Mouse (Mus musculus) lung, adult 2 months (tissue): ENCODE results near the gene Rab5c.

Experiments used
- CTCF ChIP-seq: fragments of 200-500 bp; IDR thresholded peaks from 2 replicates; pipeline ENCODE4 v1.5.1; 2011; ENCODE audit warnings: mild to moderate bottlenecking, low read length, control low read depth; ENCODE audit not compliant: insufficient read depth
- POLR2A ChIP-seq: fragments of 200-500 bp; IDR thresholded peaks from 2 replicates; pipeline ENCODE4 v1.6.1; 2011; ENCODE audit warnings: low read depth, mild to moderate bottlenecking, control low read depth, low read length, borderline replicate concordance; ENCODE audit errors: extremely low read depth

DNA sequence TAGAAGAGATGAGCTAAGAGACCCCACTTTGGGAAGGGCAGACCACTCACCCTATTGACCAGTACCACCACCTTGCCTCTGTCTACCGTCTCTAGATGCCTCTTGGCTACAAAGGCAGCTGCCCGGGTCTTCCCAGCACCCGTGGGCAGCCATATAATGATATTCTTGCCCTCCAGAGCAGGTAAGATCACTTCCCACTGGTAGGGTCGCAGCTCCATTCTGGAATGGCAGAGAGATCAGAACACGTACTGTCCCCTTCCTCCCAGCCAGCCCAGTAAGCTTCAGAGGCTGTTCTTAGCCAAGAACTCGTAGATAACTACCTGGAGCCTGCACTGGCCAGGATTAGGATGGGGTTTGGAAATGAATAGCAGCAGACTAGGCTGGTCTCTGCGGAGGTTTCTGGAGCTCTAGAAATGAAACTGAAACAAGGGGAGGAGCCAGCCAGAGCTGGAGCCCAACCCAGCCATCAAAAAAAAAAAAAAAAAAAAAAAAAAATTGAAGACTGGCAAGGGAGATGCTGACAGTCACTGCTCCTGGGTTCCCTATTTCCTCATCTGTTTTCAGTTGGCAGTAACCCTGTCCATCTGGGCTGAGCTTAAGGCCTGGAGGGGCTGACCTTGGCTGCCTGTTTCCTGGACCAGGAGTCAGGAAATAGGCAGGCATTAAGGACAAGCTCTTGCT, 34.0 kb downstream of the Rab5c start, which contains the start of gene Dhx58:
- no peak for TF ChIP-seq CTCF
- TF ChIP-seq POLR2A: peak; percentile 20; the same call in 1 of the 2 replicates
